Mouse (Mus musculus) myocyte (in vitro differentiated cells): ENCODE measurements at regions not wholly inside any gene's neighbourhood (a gene's known extent, or its start where the extent isn't known, plus 50 kb on each side); places are given as distances from the start of the nearest gene placed in this dataset.

Source experiments
- H3K27me3 ChIP-seq: one replicate; pipeline ENCODE4 v1.6.1; 2011; ENCODE audit not compliant: control insufficient read depth, insufficient read depth, insufficient read length
- H3K36me3 ChIP-seq: one replicate; pipeline ENCODE4 v1.6.1; 2011; ENCODE audit not compliant: control insufficient read depth, insufficient read depth
- H3K4me2 ChIP-seq: one replicate; pipeline ENCODE4 v1.6.1; 2011; ENCODE audit warnings: low read depth, control low read depth
- H3K4me3 ChIP-seq: one replicate; pipeline ENCODE4 v1.5.1; 2011; ENCODE audit warnings: mild to moderate bottlenecking, control low read depth, moderate library complexity
- H3K79me2 ChIP-seq: one replicate; pipeline ENCODE4 v1.6.1; 2011; ENCODE audit not compliant: control insufficient read depth, insufficient read depth
- H3ac ChIP-seq: one replicate; pipeline ENCODE4 v1.6.1; 2011; ENCODE audit not compliant: control insufficient read depth, insufficient read length
- CEBPB ChIP-seq: IDR thresholded peaks from 2 replicates; pipeline ENCODE4 v1.6.1; 2011; ENCODE audit warnings: mild to moderate bottlenecking, moderate library complexity; ENCODE audit not compliant: poor library complexity, insufficient read depth, severe bottlenecking
- E2F4 ChIP-seq: IDR thresholded peaks from one replicate; pipeline ENCODE4 v1.6.1; 2011; ENCODE audit warnings: mild to moderate bottlenecking, control low read depth, moderate library complexity; ENCODE audit not compliant: insufficient read depth
- MAX ChIP-seq: IDR thresholded peaks from one replicate; pipeline ENCODE4 v1.6.1; 2011; ENCODE audit warnings: low read depth, mild to moderate bottlenecking, control low read depth
- MYOD1 ChIP-seq, 3 experiments: IDR thresholded peaks; one replicate each; pipeline ENCODE4 v1.6.1; 2011; ENCODE audit warnings: control low read depth in 2 of 3, low read depth in 2 of 3, mild to moderate bottlenecking in 2 of 3, moderate library complexity in 1 of 3; ENCODE audit not compliant: insufficient read length in 2 of 3, control insufficient read depth in 1 of 3
- MYOG ChIP-seq, 3 experiments: IDR thresholded peaks; one replicate each; pipeline ENCODE4 v1.6.1; 2011; ENCODE audit warnings: control low read depth in 2 of 3, low read depth in 2 of 3, mild to moderate bottlenecking in 2 of 3; ENCODE audit not compliant: insufficient read length in 2 of 3, control insufficient read depth in 1 of 3, insufficient read depth in 1 of 3
- POLR2A ChIP-seq: IDR thresholded peaks from one replicate; pipeline ENCODE4 v1.6.1; 2011; ENCODE audit warnings: low read depth, mild to moderate bottlenecking, control low read depth, moderate library complexity; ENCODE audit not compliant: insufficient read length
- POLR2AphosphoS2 ChIP-seq: IDR thresholded peaks from one replicate; pipeline ENCODE4 v1.6.1; 2011; ENCODE audit warnings: low read depth, control low read depth; ENCODE audit not compliant: insufficient read length
- REST ChIP-seq: IDR thresholded peaks from one replicate; pipeline ENCODE4 v1.6.1; 2011; ENCODE audit warnings: mild to moderate bottlenecking, control low read depth, moderate library complexity; ENCODE audit not compliant: insufficient read depth, insufficient read length
- SRF ChIP-seq: IDR thresholded peaks from one replicate; pipeline ENCODE4 v1.6.1; 2011; ENCODE audit warnings: low read depth; ENCODE audit not compliant: control insufficient read depth, insufficient read length
- TCF12 ChIP-seq: IDR thresholded peaks from one replicate; pipeline ENCODE4 v1.6.1; 2011; ENCODE audit warnings: mild to moderate bottlenecking, control low read depth; ENCODE audit not compliant: poor library complexity, insufficient read depth, severe bottlenecking
- TCF3 ChIP-seq: IDR thresholded peaks from one replicate; pipeline ENCODE4 v1.6.1; 2011; ENCODE audit warnings: low read depth, control low read depth; ENCODE audit not compliant: insufficient read length
- USF1 ChIP-seq: IDR thresholded peaks from one replicate; pipeline ENCODE4 v1.6.1; 2011; ENCODE audit warnings: low read depth, mild to moderate bottlenecking, control low read depth, moderate library complexity

- H3K36me3 ChIP-seq: no peaks in the 10 kb centered on the region
- H3K27me3 ChIP-seq: no peaks in the 10 kb centered on the region
- H3ac ChIP-seq: no peak overlapping the region
- no peak overlapping the region for H3K4me2 ChIP-seq
- TF ChIP-seq SRF: no peak
- TF ChIP-seq CEBPB: no peak
- no peak for TF ChIP-seq TCF12
- TF ChIP-seq TCF3: no peak
- TF ChIP-seq MYOG (IDR thresholded peaks at IDR 0.05; ENCODE audit: control insufficient read depth in 1 of 3, insufficient read depth in 1 of 3, insufficient read length in 2 of 3, low read depth in 2 of 3): no peak
- no peak for TF ChIP-seq MAX
- TF ChIP-seq MYOD1 (IDR thresholded peaks at IDR 0.05; ENCODE audit: control insufficient read depth in 1 of 3, insufficient read length in 2 of 3, low read depth in 2 of 3): no peak
- no peak for TF ChIP-seq REST
- TF ChIP-seq POLR2A: no peak
- TF ChIP-seq USF1: no peak
- no peak for TF ChIP-seq POLR2AphosphoS2
- TF ChIP-seq E2F4: no peak
- no peak overlapping the region for H3K4me3 ChIP-seq
- H3K79me2 ChIP-seq: no peaks in the 10 kb centered on the region
Observed at GRCm38 (mm10) chr12:106929161-106929560, 559.3 kb upstream of the 3110018I06Rik start.

- no peaks in the 10 kb centered on the region for H3K36me3 ChIP-seq
Observed at GRCm38 (mm10) chr12:106931591-106931990, 556.8 kb upstream of the 3110018I06Rik start.

GRCm38 (mm10) chr12:106939381-106939780, 549.1 kb upstream of the 3110018I06Rik start:
- no peak overlapping the region for H3K4me3 ChIP-seq
- TF ChIP-seq SRF: no peak
- no peak for TF ChIP-seq TCF3
- TF ChIP-seq CEBPB: no peak
- TF ChIP-seq MYOD1 (IDR thresholded peaks at IDR 0.05; ENCODE audit: control insufficient read depth in 1 of 3, insufficient read length in 2 of 3, low read depth in 2 of 3): no peak
- TF ChIP-seq REST: no peak
- TF ChIP-seq MYOG (IDR thresholded peaks at IDR 0.05; ENCODE audit: control insufficient read depth in 1 of 3, insufficient read depth in 1 of 3, insufficient read length in 2 of 3, low read depth in 2 of 3): no peak
- TF ChIP-seq TCF12: no peak
- no peak for TF ChIP-seq MAX
- H3K36me3 ChIP-seq: no peaks in the 10 kb centered on the region
- H3K27me3 ChIP-seq: no peaks in the 10 kb centered on the region
- H3K79me2 ChIP-seq: no peaks in the 10 kb centered on the region
- H3ac ChIP-seq: no peak overlapping the region
- H3K4me2 ChIP-seq: no peak overlapping the region

More at GRCm38 (mm10) chr12:106931591-106931990, 556.8 kb upstream of the 3110018I06Rik start:
- no peak for TF ChIP-seq E2F4
- TF ChIP-seq REST: no peak
- no peak for TF ChIP-seq SRF
- no peak for TF ChIP-seq POLR2A
- TF ChIP-seq MYOD1 (IDR thresholded peaks at IDR 0.05; ENCODE audit: control insufficient read depth in 1 of 3, insufficient read length in 2 of 3, low read depth in 2 of 3): no peak
- H3K4me2 ChIP-seq: no peak overlapping the region
- no peaks in the 10 kb centered on the region for H3K27me3 ChIP-seq
- H3ac ChIP-seq: no peak overlapping the region
- no peaks in the 10 kb centered on the region for H3K79me2 ChIP-seq
- H3K4me3 ChIP-seq: no peak overlapping the region

- no peaks in the 10 kb centered on the region for H3K27me3 ChIP-seq
- no peak overlapping the region for H3K4me2 ChIP-seq
- H3K36me3 ChIP-seq: no peaks in the 10 kb centered on the region
- no peak overlapping the region for H3ac ChIP-seq
- no peaks in the 10 kb centered on the region for H3K79me2 ChIP-seq
- no peak overlapping the region for H3K4me3 ChIP-seq
- TF ChIP-seq MYOG (IDR thresholded peaks at IDR 0.05; ENCODE audit: control insufficient read depth in 1 of 3, insufficient read depth in 1 of 3, insufficient read length in 2 of 3, low read depth in 2 of 3): no peak
- TF ChIP-seq MAX: no peak
- TF ChIP-seq POLR2AphosphoS2: no peak
- TF ChIP-seq POLR2A: no peak
- TF ChIP-seq E2F4: no peak
- no peak for TF ChIP-seq REST
- no peak for TF ChIP-seq USF1
- TF ChIP-seq TCF3: no peak
- no peak for TF ChIP-seq MYOD1 (IDR thresholded peaks at IDR 0.05; ENCODE audit: control insufficient read depth in 1 of 3, insufficient read length in 2 of 3, low read depth in 2 of 3)
- TF ChIP-seq TCF12: no peak
Observed at GRCm38 (mm10) chr12:106943874-106944273, 544.6 kb upstream of the 3110018I06Rik start.

- Histone ChIP-seq H3ac (no peak overlapping the region), H3K4me2 (no peak overlapping the region), H3K79me2 (no peaks in the 10 kb centered on the region), H3K27me3 (no peaks in the 10 kb centered on the region), H3K4me3 (no peak overlapping the region), H3K36me3 (no peaks in the 10 kb centered on the region)
- TF ChIP-seq POLR2AphosphoS2 (no peak), USF1 (no peak), TCF3 (no peak), MYOG (IDR thresholded peaks at IDR 0.05; ENCODE audit: control insufficient read depth in 1 of 3, insufficient read depth in 1 of 3, insufficient read length in 2 of 3, low read depth in 2 of 3) (no peak)
Observed at GRCm38 (mm10) chr12:106952621-106953020, 535.8 kb upstream of the 3110018I06Rik start.
